Mouse (Mus musculus): ENCODE results near the gene Taf1b. TPM values are rescaled to one million over a fixed set of nuclear protein-coding genes. Genes with fewer than 3 reads are reported as not detected.

The Taf1b gene
- polyA plus RNA-seq, 1 experiment, result 8.3 TPM

- DNase-seq (ENCODE audit: low read depth), result no peak
These were observed 105.1 kb downstream of the Taf1b start for GRCm38 (mm10) chr12:24603266-24603665.

GRCm38 (mm10) chr12:24606166-24606565 lies 108.0 kb downstream of the Taf1b start:
- no peak for DNase-seq (ENCODE audit: low read depth)

Other genes starting within 250 kb of the Taf1b start
- 6.7 and 8.4 TPM in 2 replicates for gene Grhl1, start 73.9 kb downstream of the Taf1b start, polyA plus RNA-seq (2012; rRNA removed)
- 10.3 and 12.7 TPM in 2 replicates for gene Klf11, start 152.9 kb downstream of the Taf1b start, polyA plus RNA-seq (2012; rRNA removed)
- gene Cys1, start 183.5 kb downstream of the Taf1b start, polyA plus RNA-seq (2012; rRNA removed), result 5.2 and 6.1 TPM in 2 replicates
- gene Rrm2, start 209.9 kb downstream of the Taf1b start, polyA plus RNA-seq (2012; rRNA removed), result 2.0 and 2.4 TPM in 2 replicates

Data from gonadal fat pad, adult 2 months (tissue).